Mouse (Mus musculus) kidney, adult 2 months (tissue): ENCODE results near the gene Timp3.

Source experiments
- CTCF ChIP-seq: fragments of 200-500 bp; conservative IDR thresholded peaks from 2 replicates; pipeline ENCODE4 v1.5.1; 2011; ENCODE audit warnings: low read depth, mild to moderate bottlenecking, control low read depth, low read length, moderate library complexity, mixed read lengths; ENCODE audit not compliant: insufficient read depth, insufficient read length
- POLR2A ChIP-seq: fragments of 200-500 bp; IDR thresholded peaks from one replicate; pipeline ENCODE4 v1.6.1; 2011; ENCODE audit warnings: low read depth, low read length, control low read depth

DNA sequence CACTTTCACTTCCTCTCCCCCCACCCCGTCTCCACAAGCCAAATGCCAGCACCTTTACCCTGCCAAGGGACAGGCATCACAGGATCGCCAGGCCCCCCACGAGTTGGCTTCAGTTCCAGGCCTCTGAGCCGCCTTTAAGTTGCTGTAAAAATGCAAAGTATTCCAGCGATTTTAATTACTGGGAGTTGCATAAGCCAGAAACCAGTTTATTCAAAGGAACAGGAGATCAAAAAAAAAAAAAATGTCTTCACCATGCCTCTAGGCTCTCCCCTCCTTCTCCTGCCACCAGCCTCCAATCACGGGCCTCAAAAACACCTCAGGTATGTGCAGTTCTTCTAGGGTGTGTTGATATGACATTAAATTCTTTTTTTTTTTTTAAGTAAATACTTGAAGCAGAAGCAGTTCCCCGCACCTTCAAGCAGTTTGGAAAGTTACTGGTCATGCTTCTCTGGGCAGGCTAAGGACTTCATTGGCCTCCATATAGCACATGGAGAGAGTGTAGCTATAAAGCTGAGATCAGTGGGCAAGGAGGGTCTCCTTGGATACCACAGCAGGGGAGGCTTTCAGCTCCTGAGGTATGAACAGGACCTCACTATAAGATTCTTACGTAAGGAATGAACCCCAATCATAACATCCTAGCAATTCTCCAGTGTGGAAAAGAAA, 9.9 kb upstream of the Timp3 start:
- TF ChIP-seq POLR2A (no peak), CTCF (no peak)
